Comparison of ENCODE assay signal across 9 mouse cellular contexts in the genomic region with DNA sequence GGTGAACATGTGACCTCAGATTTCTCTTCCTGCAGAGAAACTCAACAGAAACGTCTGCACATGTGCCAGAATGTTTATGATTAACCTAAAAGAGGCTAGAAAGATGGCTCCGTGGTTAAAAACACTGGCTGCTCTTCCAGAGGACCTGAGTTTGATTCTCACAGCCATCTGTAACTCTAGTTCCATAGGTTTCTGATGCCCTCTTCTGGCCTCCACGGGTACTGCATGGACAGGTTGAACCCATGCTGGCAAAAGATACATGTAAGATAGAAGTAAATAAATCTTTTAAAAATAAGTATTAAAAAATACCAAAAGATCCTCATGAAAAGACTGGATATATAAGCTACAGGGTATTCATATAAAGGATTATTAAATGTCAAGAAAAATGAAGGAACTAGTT. TPM values are rescaled to one million over a fixed set of nuclear protein-coding genes. Genes with fewer than 3 reads are reported as not detected.
DNase-seq lines count a peak whose midpoint lies in the region; ATAC-seq lines count a peak whose summit lies in the region.
"Had no signal": no experiment of that assay in that cellular context is flagged by ENCODE, and none has a peak within 500 bp of the region (broad histone marks: within the 10 kb centered on the region; RNA-seq: fewer than 3 reads in every experiment).

No protein-coding gene starts in this region.

- no peak overlapping the region for H3K9ac ChIP-seq in embryonic facial prominence, embryonic 11.5 days (replicated peaks; ENCODE audit: low read length)
- H3K9ac ChIP-seq: neural tube, embryonic 12.5 days had no signal

- ATAC-seq in embryonic facial prominence, embryonic 11.5 days (replicated peaks; ENCODE audit: insufficient number of reproducible peaks, low FRiP score, low TSS enrichment, low read depth), result no peak
- ATAC-seq in megakaryocyte, adult 5-6 weeks (ENCODE audit: poor library complexity, severe bottlenecking), result no peak

- WGBS in embryonic facial prominence, embryonic 11.5 days, result 22% methylated on average over 3 of the region's 3 CpGs

- no peaks in the 10 kb centered on the region for H3K36me3 ChIP-seq in embryonic facial prominence, embryonic 11.5 days (replicated peaks; ENCODE audit: control insufficient read depth, insufficient read depth, low read depth, low read length)
- H3K36me3 ChIP-seq: neural tube, embryonic 12.5 days had no signal

- no peak overlapping the region for H3K4me3 ChIP-seq in embryonic facial prominence, embryonic 11.5 days (ENCODE audit: low read depth, low read length)
- H3K4me3 ChIP-seq: neural tube, embryonic 12.5 days had no signal

- H3K4me1 ChIP-seq in embryonic facial prominence, embryonic 11.5 days (ENCODE audit: control insufficient read depth, insufficient read depth, low read length), result no peaks in the 10 kb centered on the region
- H3K4me1 ChIP-seq: neural tube, embryonic 12.5 days had no signal

- no peaks in the 10 kb centered on the region for H3K27me3 ChIP-seq in embryonic facial prominence, embryonic 11.5 days (ENCODE audit: control insufficient read depth, insufficient read depth, low read length)
- H3K27me3 ChIP-seq: neural tube, embryonic 12.5 days had no signal

- H3K9me3 ChIP-seq in embryonic facial prominence, embryonic 11.5 days (replicated peaks; ENCODE audit: control insufficient read depth, low read length), result no peaks in the 10 kb centered on the region
- H3K9me3 ChIP-seq: neural tube, embryonic 12.5 days had no signal

- H3K4me2 ChIP-seq in embryonic facial prominence, embryonic 11.5 days (ENCODE audit: low read depth, low read length), result no peak overlapping the region
- H3K4me2 ChIP-seq: neural tube, embryonic 12.5 days had no signal

- peak; percentile 3 for DNase-seq in heart, adult 8-10 months (ENCODE audit: low spot score)
- DNase-seq in heart, adult 11 months, result no peak
- DNase-seq in urinary bladder, postnatal 14 days (ENCODE audit: low spot score), result peak; percentile 29
- DNase-seq in urinary bladder, postnatal 10 days (ENCODE audit: low spot score), result no peak
- DNase-seq in embryonic facial prominence, embryonic 11.5 days (ENCODE audit: low spot score), result peak; percentile 16
- peak; percentile 22 for DNase-seq in testis, postnatal 14 days (ENCODE audit: low spot score)
- no peak for DNase-seq in ovary, postnatal 14 days (ENCODE audit: low spot score)

- H3K27ac ChIP-seq in embryonic facial prominence, embryonic 11.5 days (replicated peaks; ENCODE audit: low read depth, low read length), result no peak overlapping the region
- H3K27ac ChIP-seq: neural tube, embryonic 12.5 days had no signal

RNA-seq across cellular contexts. Expression of gene Zfp507, which starts 56.8 kb away (rescaled TPM):
- total RNA-seq in heart, adult 8-10 months (2022), result 10 to 100 TPM; 10.2 to 14.1 (median 13.5) TPM
- polyA plus RNA-seq in embryonic facial prominence, embryonic 11.5 days (2014; fragmentation: Nextera tagmentation; extraction: Ambion mirVana), result 15.4 and 18.1 TPM in 2 replicates
- 1.4 and 2.8 TPM in 2 replicates for total RNA-seq in megakaryocyte, adult 5-6 weeks (2015)
- total RNA-seq in megakaryocyte, adult 5-6 weeks (2017), result 1.4 and 3.7 TPM in 2 replicates

Comparison
In these comparisons a context has a peak if more than half of its experiments do, and no peak if none do; other contexts are left out.
1. DNase-seq: peak in heart, adult 8-10 months (single experiment), urinary bladder, postnatal 14 days (single experiment), embryonic facial prominence, embryonic 11.5 days (single experiment) and testis, postnatal 14 days (single experiment); none in heart, adult 11 months (single experiment), urinary bladder, postnatal 10 days (single experiment) and ovary, postnatal 14 days (single experiment).